Mouse (Mus musculus) CH12.LX (cell line): Measurements from ENCODE around the gene 4933405O20Rik. TPM values are rescaled to one million over a fixed set of nuclear protein-coding genes. Genes with fewer than 3 reads are reported as not detected.

Experiments
- DNase-seq: peaks from one replicate; pipeline ENCODE4 v3.0.0-alpha.2; 2013; ENCODE audit errors: extremely low read depth
- H3K27ac ChIP-seq: 2 replicates; pipeline ENCODE4 v1.5.1; 2012; ENCODE audit warnings: low read depth, mild to moderate bottlenecking, control low read depth, moderate library complexity; ENCODE audit not compliant: insufficient read depth
- H3K27me3 ChIP-seq: replicated peaks from 2 replicates; pipeline ENCODE3; 2012; ENCODE audit warnings: inconsistent platforms
- H3K36me3 ChIP-seq, 2 experiments: replicated peaks in 1 of 2; 2 replicates each; pipeline versions ENCODE3 to v1.6.1; 2012; ENCODE audit warnings: inconsistent platforms in 1 of 2, low read length in 1 of 2, mild to moderate bottlenecking in 1 of 2, mixed read lengths in 1 of 2, moderate library complexity in 1 of 2; ENCODE audit not compliant: control insufficient read depth in 1 of 2, insufficient read depth in 1 of 2
- H3K4me1 ChIP-seq, 2 experiments: 2 replicates each; pipeline ENCODE4 v1.6.1; 2012; ENCODE audit warnings: inconsistent platforms in 1 of 2, moderate library complexity in 1 of 2; ENCODE audit not compliant: insufficient read depth in 2 of 2, control insufficient read depth in 1 of 2
- H3K4me2 ChIP-seq: 2 replicates; pipeline ENCODE4 v1.6.1; 2012; ENCODE audit warnings: low read depth, mild to moderate bottlenecking, control low read depth; ENCODE audit not compliant: poor library complexity, insufficient read depth, severe bottlenecking
- H3K4me3 ChIP-seq, 3 experiments: fragments of 150-350 bp in 1 of 3; sonication (generic) in 1 of 3; replicated peaks in 1 of 3; 2 replicates each; pipeline versions ENCODE3 to v1.5.1; 2011 to 2012; ENCODE audit warnings: low read depth in 2 of 3, low read length in 2 of 3, mild to moderate bottlenecking in 2 of 3, moderate library complexity in 2 of 3, control low read depth in 1 of 3, improper control_type of control experiment in 1 of 3, inconsistent platforms in 1 of 3, mixed read lengths in 1 of 3; ENCODE audit not compliant: poor library complexity in 1 of 3
- H3K79me2 ChIP-seq: replicated peaks from 2 replicates; pipeline ENCODE4 v1.6.1; 2012; ENCODE audit warnings: mild to moderate bottlenecking, moderate library complexity; ENCODE audit not compliant: control insufficient read depth, poor library complexity, insufficient read depth, severe bottlenecking; ENCODE audit errors: extremely low read depth
- H3K9ac ChIP-seq: 2 replicates; pipeline ENCODE4 v1.6.1; 2012; ENCODE audit warnings: low read depth, mild to moderate bottlenecking, control low read depth, moderate library complexity; ENCODE audit not compliant: insufficient read depth
- H3K9me3 ChIP-seq: replicated peaks from 2 replicates; pipeline ENCODE3; 2012; ENCODE audit warnings: low read length, inconsistent platforms, mixed read lengths
- CHD1 ChIP-seq: IDR thresholded peaks from 2 replicates; pipeline ENCODE4 v1.6.1; 2012; ENCODE audit warnings: low read depth, low read length, improper control_type of control experiment, inconsistent platforms
- CHD2 ChIP-seq: IDR thresholded peaks from 2 replicates; pipeline ENCODE4 v1.6.1; 2011; ENCODE audit warnings: low read length, improper control_type of control experiment
- CTCF ChIP-seq, 2 experiments: IDR thresholded peaks in 1 of 2; conservative IDR thresholded peaks in 1 of 2; 2 replicates each; pipeline ENCODE4 v1.5.1; 2011 to 2012; ENCODE audit warnings: low read depth in 2 of 2, low read length in 2 of 2, improper control_type of control experiment in 1 of 2, inconsistent platforms in 1 of 2, mild to moderate bottlenecking in 1 of 2, moderate library complexity in 1 of 2
- ELF1 ChIP-seq: IDR thresholded peaks from 2 replicates; pipeline ENCODE4 v1.6.1; 2014; ENCODE audit warnings: low read depth, mild to moderate bottlenecking, inconsistent platforms, low read length, improper control_type of control experiment
- EP300 ChIP-seq: IDR thresholded peaks from 2 replicates; pipeline ENCODE4 v1.6.1; 2011; ENCODE audit warnings: low read length, improper control_type of control experiment
- ETS1 ChIP-seq: conservative IDR thresholded peaks from 2 replicates; pipeline ENCODE4 v1.6.1; 2012; ENCODE audit warnings: low read depth, mild to moderate bottlenecking, inconsistent platforms, low read length, improper control_type of control experiment, moderate library complexity
- HCFC1 ChIP-seq: IDR thresholded peaks from 2 replicates; pipeline ENCODE4 v1.6.1; 2012; ENCODE audit warnings: low read depth, mild to moderate bottlenecking, inconsistent platforms, low read length, improper control_type of control experiment
- IRF4 ChIP-seq: IDR thresholded peaks from 2 replicates; pipeline ENCODE4 v1.6.1; 2014; ENCODE audit warnings: low read depth, mild to moderate bottlenecking, inconsistent platforms, low read length, improper control_type of control experiment
- JUN ChIP-seq: IDR thresholded peaks from 2 replicates; pipeline ENCODE4 v1.6.1; 2011; ENCODE audit warnings: low read depth, mild to moderate bottlenecking, low read length, improper control_type of control experiment, moderate library complexity; ENCODE audit not compliant: insufficient read depth
- JUND ChIP-seq: conservative IDR thresholded peaks from 2 replicates; pipeline ENCODE4 v1.6.1; 2011; ENCODE audit warnings: low read depth, low read length, improper control_type of control experiment
- MAFK ChIP-seq: IDR thresholded peaks from 2 replicates; pipeline ENCODE4 v1.6.1; 2011; ENCODE audit warnings: low read length, improper control_type of control experiment; ENCODE audit not compliant: insufficient replicate concordance
- MAX ChIP-seq: IDR thresholded peaks from 2 replicates; pipeline ENCODE4 v1.6.1; 2011; ENCODE audit warnings: low read length, improper control_type of control experiment
- NELFE ChIP-seq: IDR thresholded peaks from 2 replicates; pipeline ENCODE4 v1.6.1; 2011; ENCODE audit warnings: low read depth, low read length, improper control_type of control experiment
- PAX5 ChIP-seq: IDR thresholded peaks from 2 replicates; pipeline ENCODE4 v1.6.1; 2012; ENCODE audit warnings: low read length, inconsistent platforms, mixed read lengths
- POLR2A ChIP-seq: IDR thresholded peaks from 2 replicates; pipeline ENCODE4 v1.6.1; 2011; ENCODE audit warnings: low read depth, mild to moderate bottlenecking, improper control_type of control experiment, low read length
- POLR2AphosphoS2 ChIP-seq: IDR thresholded peaks from 2 replicates; pipeline ENCODE4 v1.6.1; 2011; ENCODE audit warnings: low read depth, low read length, improper control_type of control experiment
- SIN3A ChIP-seq: IDR thresholded peaks from 2 replicates; pipeline ENCODE4 v1.6.1; 2012; ENCODE audit warnings: low read length, improper control_type of control experiment, inconsistent platforms
- SMC3 ChIP-seq: IDR thresholded peaks from 2 replicates; pipeline ENCODE4 v1.6.1; 2011; ENCODE audit warnings: low read depth, low read length, improper control_type of control experiment
- TBP ChIP-seq: conservative IDR thresholded peaks from 2 replicates; pipeline ENCODE4 v1.6.1; 2011; ENCODE audit warnings: low read depth, low read length, improper control_type of control experiment
- USF1 ChIP-seq: IDR thresholded peaks from 2 replicates; pipeline ENCODE4 v1.6.1; 2014; ENCODE audit warnings: low read depth, mild to moderate bottlenecking, inconsistent platforms, low read length, improper control_type of control experiment
- USF2 ChIP-seq: conservative IDR thresholded peaks from 2 replicates; pipeline ENCODE4 v1.6.1; 2011; ENCODE audit warnings: low read depth, low read length, improper control_type of control experiment
- ZC3H11A ChIP-seq: IDR thresholded peaks from 2 replicates; pipeline ENCODE4 v1.6.1; 2012; ENCODE audit warnings: low read depth, mild to moderate bottlenecking, inconsistent platforms, low read length, improper control_type of control experiment
- ZMIZ1 ChIP-seq: IDR thresholded peaks from 2 replicates; pipeline ENCODE4 v1.6.1; 2012; ENCODE audit warnings: low read depth, mild to moderate bottlenecking, inconsistent platforms, low read length, improper control_type of control experiment
- ZNF384 ChIP-seq: IDR thresholded peaks from 2 replicates; pipeline ENCODE4 v1.6.1; 2012; ENCODE audit warnings: low read depth, low read length, improper control_type of control experiment, inconsistent platforms
- dilution Hi-C: fragments of 300-500 bp; cut with MboI; formaldehyde crosslinking; loops from 2 replicates; pipeline ENCODE4 v1.14.3; 2020; ENCODE audit warnings: low sequenced_read_pairs; ENCODE audit not compliant: extremely low pct_unique_long_range_greater_than_20kb, extremely low pct_ligation_motif_present
- in situ Hi-C: fragments of 300-500 bp; cut with MboI; formaldehyde crosslinking; loops from 3 replicates; pipeline ENCODE4 v1.14.3; 2019; ENCODE audit warnings: low sequenced_read_pairs, low pct_ligation_motif_present, low pct_unique_long_range_greater_than_20kb, mixed read lengths
- polyA plus RNA-seq: library from polyadenylated mRNA; unstranded; fragments of >175 nt; gene quantifications from 2 replicates; pipeline ENCODE4 v1.2.1, GENCODE M21; 2012; ENCODE audit warnings: low read depth; ENCODE audit not compliant: insufficient read length
- total RNA-seq, 2 experiments: library from RNA; depleted of rRNA; stranded (reverse); fragments of 300-350 nt in 1 of 2; fragments of >200 nt in 1 of 2; gene quantifications; 2 replicates each; pipeline ENCODE4 v1.2.3; 2012 to 2014

4933405O20Rik gene
- total and polyA plus RNA-seq, 3 experiments, result not detected

DNA sequence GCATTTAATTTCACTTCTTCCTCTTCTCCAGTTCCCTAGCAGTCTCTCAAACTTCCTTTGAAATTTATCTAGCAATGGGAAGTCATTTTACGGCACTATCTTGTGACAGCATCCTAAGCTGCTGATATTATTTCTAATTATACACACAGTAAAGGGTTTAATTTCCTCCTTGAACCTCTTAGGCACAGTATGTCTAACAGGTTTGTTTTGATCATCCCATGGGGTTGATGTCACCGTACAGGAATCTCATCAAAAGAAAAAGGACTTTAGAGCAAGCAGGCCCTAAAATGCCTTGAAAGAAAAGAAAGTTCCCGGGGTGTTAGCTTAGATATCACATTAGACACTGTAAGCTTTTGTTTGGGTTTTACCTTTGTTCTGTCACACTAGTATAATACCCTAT lies 30.2 kb downstream of the 4933405O20Rik start:
- in situ Hi-C loops, result no loop called here
- H3K27ac ChIP-seq, result no peak overlapping the region

DNA sequence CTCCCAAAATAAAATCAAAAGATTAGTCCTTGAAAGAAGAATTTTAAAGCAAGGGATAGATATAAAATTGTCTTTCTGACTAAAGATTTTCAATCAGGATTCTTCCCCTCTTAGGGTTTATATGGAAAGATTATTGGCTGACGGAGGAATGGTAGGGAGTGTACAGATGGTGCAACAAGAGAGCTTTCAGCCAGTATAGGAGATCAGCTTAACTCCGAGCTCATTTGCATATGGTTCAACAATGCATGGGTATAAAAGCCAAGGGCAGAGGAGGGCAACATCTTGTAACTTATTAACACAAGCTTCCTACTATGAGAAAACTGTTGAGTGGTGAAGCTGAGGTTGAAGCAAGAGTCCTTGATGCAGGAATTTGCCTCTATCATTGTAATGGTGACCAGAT lies 34.2 kb downstream of the 4933405O20Rik start:
- Histone ChIP-seq H3K9ac (no peak overlapping the region), H3K4me1 (no peaks in the 10 kb centered on the region), H3K9me3 (peaks cover 30% of the 10 kb centered on the region), H3K79me2 (no peaks in the 10 kb centered on the region), H3K27me3 (no peaks in the 10 kb centered on the region), H3K4me3 (no peak overlapping the region), H3K36me3 (no peaks in the 10 kb centered on the region), H3K4me2 (no peak overlapping the region), H3K27ac (no peak overlapping the region)
- TF ChIP-seq ZMIZ1 (no peak), PAX5 (no peak), USF2 (no peak), EP300 (no peak), JUN (no peak), MAX (no peak), POLR2AphosphoS2 (no peak), TBP (no peak), ZC3H11A (no peak), ZNF384 (no peak), CHD2 (no peak), SMC3 (no peak)
- in situ Hi-C loops (no loop called here), dilution Hi-C loops (no loop called here)
- no peak for DNase-seq

More for the DNA sequence above, 30.2 kb downstream of the 4933405O20Rik start:
- Histone ChIP-seq H3K4me3 (no peak overlapping the region), H3K79me2 (no peaks in the 10 kb centered on the region), H3K27me3 (no peaks in the 10 kb centered on the region), H3K9ac (no peak overlapping the region), H3K9me3 (peaks cover 27% of the 10 kb centered on the region), H3K36me3 (no peaks in the 10 kb centered on the region), H3K4me2 (no peak overlapping the region), H3K4me1 (no peaks in the 10 kb centered on the region)
- no peak for DNase-seq
- dilution Hi-C loops, result no loop called here
- TF ChIP-seq SIN3A (no peak), PAX5 (no peak), ELF1 (no peak), ZMIZ1 (no peak), ZNF384 (no peak), POLR2AphosphoS2 (no peak), HCFC1 (no peak), IRF4 (no peak), MAFK (no peak), ETS1 (no peak), CHD1 (no peak), JUND (no peak), USF1 (no peak), TBP (no peak), POLR2A (no peak), SMC3 (no peak), CTCF (conservative IDR thresholded peaks at IDR 0.05 in 1 of 2, IDR thresholded peaks at IDR 0.05 in 1 of 2; ENCODE audit: low read depth in 2 of 2, low read length in 2 of 2) (no peak), NELFE (no peak)
